Mouse (Mus musculus) spleen, adult 18-20 months (tissue): ENCODE data around the gene Sft2d1.

Experiments
- DNase-seq, 2 experiments: peaks; one replicate each; pipeline ENCODE4 v3.0.0; 2022; ENCODE audit warnings: mixed read lengths in 2 of 2

Sft2d1 gene

GRCm38 (mm10) chr17:8310838-8311614 is at the start of gene Sft2d1:
Gene Sft2d1 (plus strand): TSS chr17:8311102.
- peak; percentile 90 to 95 for DNase-seq

- DNase-seq: peak in 1 of 2 experiments; percentile 23
These were observed 46.3 kb upstream of the Sft2d1 start for GRCm38 (mm10) chr17:8264638-8265037.

GRCm38 (mm10) chr17:8272054-8272749 is 38.7 kb upstream of the Sft2d1 start:
- DNase-seq: no peak

GRCm38 (mm10) chr17:8272951-8273350 is 38.0 kb upstream of the Sft2d1 start:
- DNase-seq: no peak

GRCm38 (mm10) chr17:8276071-8276470 is 34.8 kb upstream of the Sft2d1 start:
- no peak for DNase-seq

GRCm38 (mm10) chr17:8276680-8277079 is 34.2 kb upstream of the Sft2d1 start:
- DNase-seq: no peak

GRCm38 (mm10) chr17:8277266-8277665 is 33.6 kb upstream of the Sft2d1 start:
- DNase-seq: no peak

GRCm38 (mm10) chr17:8278356-8278755 is 32.5 kb upstream of the Sft2d1 start:
- no peak for DNase-seq

- DNase-seq: peak; percentile 26 to 43
These were observed 27.9 kb upstream of the Sft2d1 start, which contains the start of gene Mpc1 for GRCm38 (mm10) chr17:8282821-8283525. Gene Mpc1 (plus strand): TSS chr17:8282904.

- DNase-seq: peak; percentile 90 to 92
These were observed 27.2 kb upstream of the Sft2d1 start for GRCm38 (mm10) chr17:8283526-8284253.

- peak; percentile 20 to 32 for DNase-seq
These were observed 26.6 kb upstream of the Sft2d1 start for GRCm38 (mm10) chr17:8284254-8284661.

- no peak for DNase-seq
These were observed 25.8 kb upstream of the Sft2d1 start for GRCm38 (mm10) chr17:8285056-8285455.

- DNase-seq: no peak
These were observed 23.9 kb upstream of the Sft2d1 start for GRCm38 (mm10) chr17:8286987-8287386.

GRCm38 (mm10) chr17:8289993-8290679 is 20.8 kb upstream of the Sft2d1 start:
- DNase-seq: no peak

GRCm38 (mm10) chr17:8290736-8291135 is 20.2 kb upstream of the Sft2d1 start:
- no peak for DNase-seq

GRCm38 (mm10) chr17:8295825-8296224 is 15.1 kb upstream of the Sft2d1 start:
- DNase-seq: no peak

GRCm38 (mm10) chr17:8296313-8296844 is 14.5 kb upstream of the Sft2d1 start:
- no peak for DNase-seq

GRCm38 (mm10) chr17:8297746-8298145 is 13.2 kb upstream of the Sft2d1 start:
- no peak for DNase-seq

- no peak for DNase-seq
These were observed 12.6 kb upstream of the Sft2d1 start for GRCm38 (mm10) chr17:8298281-8298680.

GRCm38 (mm10) chr17:8299524-8299923 is 11.4 kb upstream of the Sft2d1 start:
- DNase-seq: no peak

GRCm38 (mm10) chr17:8301515-8301914 is 9.4 kb upstream of the Sft2d1 start:
- DNase-seq: no peak
